Mouse (Mus musculus) thymus, adult 2 months (tissue): Measurements from ENCODE around the gene Snx9.

Source experiments
- CTCF ChIP-seq: fragments of 200-500 bp; IDR thresholded peaks from 2 replicates; pipeline ENCODE4 v1.5.1; 2012; ENCODE audit warnings: mild to moderate bottlenecking, control low read depth, low read length, moderate library complexity, borderline replicate concordance; ENCODE audit not compliant: control insufficient read depth, poor library complexity, insufficient read depth; ENCODE audit errors: extremely low read depth
- POLR2A ChIP-seq: fragments of 200-500 bp; IDR thresholded peaks from 2 replicates; pipeline ENCODE4 v1.6.1; 2012; ENCODE audit warnings: mild to moderate bottlenecking, low read length, control low read depth, moderate library complexity; ENCODE audit not compliant: control insufficient read depth, poor library complexity, insufficient read depth; ENCODE audit errors: extremely low read depth

GRCm38 (mm10) chr17:5801761-5802655, 39.1 kb upstream of the Snx9 start:
- TF ChIP-seq POLR2A (no peak), CTCF (no peak)
